Mouse (Mus musculus): ENCODE data around the gene Ctnnbip1. TPM values are rescaled to one million over a fixed set of nuclear protein-coding genes. Genes with fewer than 3 reads are reported as not detected.

Gene Ctnnbip1
- total and polyA plus RNA-seq, 2 experiments from 2014 or later = 109 to 116 TPM

DNA sequence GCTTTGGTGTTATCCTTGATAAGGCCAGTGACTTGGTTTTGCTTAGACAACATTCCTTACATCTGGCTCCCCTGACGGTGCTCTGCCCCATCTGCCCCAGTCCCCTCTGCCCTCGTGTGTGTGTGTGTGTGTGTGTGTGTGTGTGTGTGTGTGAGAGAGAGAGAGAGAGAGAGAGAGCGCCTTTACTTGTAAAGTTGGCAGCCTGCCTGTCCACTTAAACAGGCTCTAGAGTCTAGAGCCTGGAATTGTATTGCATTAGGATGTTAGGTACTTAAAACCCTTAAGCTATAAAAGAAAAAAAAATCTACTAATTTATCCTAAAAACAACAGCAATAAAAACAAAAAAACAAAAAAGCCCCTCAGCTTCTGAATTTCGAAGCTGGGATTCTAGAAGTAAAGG is 83.4 kb downstream of the Ctnnbip1 start:
- 49% methylated on average over 4 of the region's 4 CpGs for WGBS
- no peaks in the 10 kb centered on the region for H3K9me3 ChIP-seq (ENCODE audit: low read length)
- no peaks in the 10 kb centered on the region; the same call in 1 of the 2 replicates for H3K4me1 ChIP-seq (ENCODE audit: insufficient read depth, low read length)
- no peaks in the 10 kb centered on the region for H3K27me3 ChIP-seq (ENCODE audit: insufficient read depth, low read length)
- H3K36me3 ChIP-seq (ENCODE audit: insufficient read depth, low read length) = no peaks in the 10 kb centered on the region
- H3K27ac ChIP-seq (ENCODE audit: low read depth, low read length) = no peak overlapping the region
- ATAC-seq (ENCODE audit: low FRiP score) (no peak), DNase-seq (ENCODE audit: low spot score) (no peak)
- no peak for TF ChIP-seq CTCF (IDR thresholded peaks at IDR 0.05)
- no peak overlapping the region for H3K4me3 ChIP-seq (ENCODE audit: low read depth, low read length)
- H3K9ac ChIP-seq (replicated peaks; ENCODE audit: low read length, poor library complexity, severe bottlenecking) = 0 out of 2 replicates have a peak overlapping the region, but pooled peaks have one; percentile 13
- no peak overlapping the region for H3K4me2 ChIP-seq (ENCODE audit: low read depth, low read length, poor library complexity, severe bottlenecking)

DNA sequence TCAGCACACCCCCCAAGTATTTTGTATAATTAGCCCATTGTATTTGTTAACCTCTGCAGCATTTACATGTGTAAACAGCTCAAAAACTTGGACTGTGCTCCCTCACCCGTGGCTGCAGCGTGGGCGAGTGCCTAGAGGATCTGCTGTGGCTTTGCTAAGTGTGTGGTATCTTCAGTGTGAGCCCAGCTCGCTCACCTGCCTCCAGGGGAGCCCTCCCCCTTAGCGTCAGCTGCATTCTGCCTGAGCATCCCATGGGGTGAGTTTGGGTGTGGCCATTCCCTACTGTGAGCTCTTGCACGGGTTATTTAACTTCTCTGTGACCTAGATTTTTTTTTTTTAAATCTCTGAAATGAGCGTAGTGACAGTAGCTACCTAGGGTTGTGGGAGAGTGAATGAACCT is 84.2 kb downstream of the Ctnnbip1 start:
- Histone ChIP-seq H3K36me3 (ENCODE audit: insufficient read depth, low read length) (no peaks in the 10 kb centered on the region), H3K27me3 (ENCODE audit: insufficient read depth, low read length) (no peaks in the 10 kb centered on the region), H3K4me3 (ENCODE audit: low read depth, low read length) (no peak overlapping the region), H3K27ac (ENCODE audit: low read depth, low read length) (no peak overlapping the region), H3K4me1 (ENCODE audit: insufficient read depth, low read length) (no peaks in the 10 kb centered on the region; the same call in 1 of the 2 replicates), H3K9me3 (ENCODE audit: low read length) (no peaks in the 10 kb centered on the region), H3K9ac (replicated peaks; ENCODE audit: low read length, poor library complexity, severe bottlenecking) (no peak overlapping the region), H3K4me2 (ENCODE audit: low read depth, low read length, poor library complexity, severe bottlenecking) (no peak overlapping the region)
- DNase-seq (ENCODE audit: low spot score) (no peak), ATAC-seq (ENCODE audit: low FRiP score) (no peak)
- 38% methylated on average over 7 of the region's 7 CpGs for WGBS
- no peak for TF ChIP-seq CTCF (IDR thresholded peaks at IDR 0.05)

DNA sequence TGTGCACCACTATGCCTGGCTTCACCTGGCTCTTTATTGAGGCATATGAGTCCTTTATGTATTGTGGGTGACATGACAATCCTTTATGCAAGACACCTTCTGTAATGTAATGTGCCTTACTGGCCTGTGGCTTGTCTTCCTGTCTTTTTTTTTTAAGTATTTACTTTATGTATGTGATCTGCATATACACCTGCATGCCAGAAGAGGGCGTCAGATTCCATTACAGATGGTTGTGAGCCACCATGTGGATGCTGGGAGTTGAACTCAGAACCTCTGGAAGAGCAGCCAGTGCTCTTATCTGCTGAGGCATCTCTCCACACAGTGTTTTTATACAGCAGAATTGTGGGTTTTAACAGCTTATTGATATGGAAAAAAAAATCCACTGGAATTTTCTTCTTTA is 85.8 kb downstream of the Ctnnbip1 start:
- Histone ChIP-seq H3K27me3 (ENCODE audit: insufficient read depth, low read length) (no peaks in the 10 kb centered on the region), H3K4me2 (ENCODE audit: low read depth, low read length, poor library complexity, severe bottlenecking) (no peak overlapping the region), H3K9ac (replicated peaks; ENCODE audit: low read length, poor library complexity, severe bottlenecking) (no peak overlapping the region), H3K27ac (ENCODE audit: low read depth, low read length) (no peak overlapping the region), H3K36me3 (ENCODE audit: insufficient read depth, low read length) (no peaks in the 10 kb centered on the region), H3K9me3 (ENCODE audit: low read length) (no peaks in the 10 kb centered on the region), H3K4me3 (ENCODE audit: low read depth, low read length) (no peak overlapping the region), H3K4me1 (ENCODE audit: insufficient read depth, low read length) (peaks cover 5% of the 10 kb centered on the region; the same call in 1 of the 2 replicates)
- TF ChIP-seq CTCF (IDR thresholded peaks at IDR 0.05) = peak; percentile 30; the same call in 1 of the 2 replicates
- ATAC-seq (ENCODE audit: low FRiP score) (no peak), DNase-seq (ENCODE audit: low spot score) (no peak)
- WGBS = 65% methylated on average over 1 of the region's 1 CpGs

DNA sequence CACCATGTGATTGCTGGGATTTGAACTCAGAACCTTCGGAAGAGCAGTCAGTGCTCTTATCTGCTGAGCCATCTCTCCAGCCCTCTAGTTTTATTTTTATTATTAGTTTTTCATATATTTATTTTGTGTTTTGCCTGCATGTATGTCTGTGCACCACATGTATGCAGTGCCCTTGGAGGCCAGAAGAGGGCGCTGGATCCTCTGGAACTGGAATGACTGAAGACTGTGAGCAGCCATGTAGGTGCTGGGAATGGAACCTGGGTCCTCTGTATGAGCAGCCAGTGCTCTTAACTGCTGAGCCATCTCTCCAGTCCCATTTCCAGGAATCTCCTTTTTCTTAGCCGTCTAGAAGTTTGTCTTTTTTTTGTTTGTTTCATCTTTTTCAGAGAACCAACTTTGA is 86.5 kb downstream of the Ctnnbip1 start:
- TF ChIP-seq CTCF (IDR thresholded peaks at IDR 0.05) = peak; percentile 55
- Histone ChIP-seq H3K9me3 (ENCODE audit: low read length) (no peaks in the 10 kb centered on the region), H3K4me2 (ENCODE audit: low read depth, low read length, poor library complexity, severe bottlenecking) (no peak overlapping the region), H3K27ac (ENCODE audit: low read depth, low read length) (no peak overlapping the region), H3K36me3 (ENCODE audit: insufficient read depth, low read length) (no peaks in the 10 kb centered on the region), H3K9ac (replicated peaks; ENCODE audit: low read length, poor library complexity, severe bottlenecking) (no peak overlapping the region), H3K4me1 (ENCODE audit: insufficient read depth, low read length) (peaks cover 5% of the 10 kb centered on the region; the same call in 1 of the 2 replicates), H3K27me3 (ENCODE audit: insufficient read depth, low read length) (no peaks in the 10 kb centered on the region), H3K4me3 (ENCODE audit: low read depth, low read length) (no peak overlapping the region)
- ATAC-seq (ENCODE audit: low FRiP score) (no peak), DNase-seq (ENCODE audit: low spot score) (no peak)
- WGBS = 81% methylated on average over 3 of the region's 3 CpGs

DNA sequence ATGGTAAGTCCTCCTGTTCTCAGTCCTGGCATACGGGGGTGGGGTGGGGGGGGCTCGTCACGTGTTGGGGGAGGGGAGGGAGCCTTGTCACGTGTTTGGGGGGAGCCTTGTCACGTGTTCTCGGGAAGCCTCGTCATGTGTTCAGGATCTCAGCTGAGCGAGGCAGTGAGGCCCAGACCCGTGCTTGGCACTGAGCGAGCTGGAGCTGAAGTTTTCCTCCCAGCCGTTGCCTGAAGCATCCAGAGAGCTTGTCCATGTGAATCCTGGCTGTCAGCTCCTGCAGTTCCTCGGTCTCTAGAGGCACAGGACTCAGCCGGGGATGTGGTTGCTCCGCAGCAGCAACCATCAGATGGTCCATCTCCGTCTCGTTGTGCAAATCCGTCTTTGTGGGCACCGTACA is 88.0 kb downstream of the Ctnnbip1 start:
- H3K9ac ChIP-seq (replicated peaks; ENCODE audit: low read length, poor library complexity, severe bottlenecking) = no peak overlapping the region
- peaks cover 5% of the 10 kb centered on the region; the same call in 1 of the 2 replicates for H3K4me1 ChIP-seq (ENCODE audit: insufficient read depth, low read length)
- ATAC-seq (ENCODE audit: low FRiP score) = 0 out of 2 replicates have a peak, but pooled peaks have one; percentile 42
- WGBS = 62% methylated on average over 18 of the region's 18 CpGs
- no peak overlapping the region for H3K4me3 ChIP-seq (ENCODE audit: low read depth, low read length)
- peak; percentile 76 for DNase-seq (ENCODE audit: low spot score)
- no peak overlapping the region for H3K4me2 ChIP-seq (ENCODE audit: low read depth, low read length, poor library complexity, severe bottlenecking)
- H3K27ac ChIP-seq (ENCODE audit: low read depth, low read length) = no peak overlapping the region
- no peaks in the 10 kb centered on the region for H3K27me3 ChIP-seq (ENCODE audit: insufficient read depth, low read length)
- H3K36me3 ChIP-seq (ENCODE audit: insufficient read depth, low read length) = no peaks in the 10 kb centered on the region
- no peak for TF ChIP-seq CTCF (IDR thresholded peaks at IDR 0.05)
- no peaks in the 10 kb centered on the region for H3K9me3 ChIP-seq (ENCODE audit: low read length)

DNA sequence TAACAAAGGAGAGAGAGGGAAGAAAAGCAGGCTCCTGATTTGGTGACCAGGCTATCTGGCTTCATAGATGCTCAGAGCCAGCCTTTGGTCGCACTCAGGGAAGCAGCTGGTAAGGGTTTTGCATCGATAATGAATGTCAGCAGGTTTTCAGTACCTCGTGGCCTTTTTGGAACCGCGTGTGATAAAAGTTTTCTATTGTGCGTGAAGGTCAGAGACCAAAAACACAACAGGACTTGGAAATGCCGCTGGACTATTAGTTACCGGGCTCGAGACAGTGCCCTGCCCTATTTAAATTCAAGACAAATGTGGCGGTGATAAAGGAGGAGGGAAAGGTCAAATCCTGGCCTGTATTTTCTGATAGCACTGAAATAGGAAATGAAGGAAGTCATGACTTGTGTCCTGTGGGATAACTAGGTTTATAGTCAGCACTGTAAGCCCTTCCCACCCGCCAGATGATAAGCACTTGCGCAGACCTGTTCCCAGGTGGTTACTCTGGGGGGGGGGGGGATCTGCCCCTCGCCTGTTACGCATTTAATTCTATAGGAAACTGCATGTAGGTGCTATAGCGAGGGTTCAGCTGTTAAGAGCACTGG is 88.8 kb downstream of the Ctnnbip1 start:
- H3K9ac ChIP-seq (replicated peaks; ENCODE audit: low read length, poor library complexity, severe bottlenecking) = no peak overlapping the region
- TF ChIP-seq CTCF (IDR thresholded peaks at IDR 0.05) = no peak
- ATAC-seq (ENCODE audit: low FRiP score) = no peak
- H3K4me1 ChIP-seq (ENCODE audit: insufficient read depth, low read length) = peaks cover 5% of the 10 kb centered on the region; the same call in 1 of the 2 replicates
- no peak overlapping the region for H3K4me2 ChIP-seq (ENCODE audit: low read depth, low read length, poor library complexity, severe bottlenecking)
- H3K9me3 ChIP-seq (ENCODE audit: low read length) = no peaks in the 10 kb centered on the region
- 38% methylated on average over 15 of the region's 15 CpGs for WGBS
- H3K4me3 ChIP-seq (ENCODE audit: low read depth, low read length) = no peak overlapping the region
- DNase-seq (ENCODE audit: low spot score) = no peak
- H3K27me3 ChIP-seq (ENCODE audit: insufficient read depth, low read length) = no peaks in the 10 kb centered on the region
- no peaks in the 10 kb centered on the region for H3K36me3 ChIP-seq (ENCODE audit: insufficient read depth, low read length)
- no peak overlapping the region for H3K27ac ChIP-seq (ENCODE audit: low read depth, low read length)

Data from midbrain, postnatal 0 days (tissue).